Mouse (Mus musculus) thymus, postnatal 10 days (tissue): ENCODE results near the gene Pabpc1l.

Experiments used
- DNase-seq, 2 experiments: peaks; one replicate each; pipeline ENCODE4 v3.0.0; 2021; ENCODE audit warnings: low spot score in 2 of 2

The Pabpc1l gene

DNA sequence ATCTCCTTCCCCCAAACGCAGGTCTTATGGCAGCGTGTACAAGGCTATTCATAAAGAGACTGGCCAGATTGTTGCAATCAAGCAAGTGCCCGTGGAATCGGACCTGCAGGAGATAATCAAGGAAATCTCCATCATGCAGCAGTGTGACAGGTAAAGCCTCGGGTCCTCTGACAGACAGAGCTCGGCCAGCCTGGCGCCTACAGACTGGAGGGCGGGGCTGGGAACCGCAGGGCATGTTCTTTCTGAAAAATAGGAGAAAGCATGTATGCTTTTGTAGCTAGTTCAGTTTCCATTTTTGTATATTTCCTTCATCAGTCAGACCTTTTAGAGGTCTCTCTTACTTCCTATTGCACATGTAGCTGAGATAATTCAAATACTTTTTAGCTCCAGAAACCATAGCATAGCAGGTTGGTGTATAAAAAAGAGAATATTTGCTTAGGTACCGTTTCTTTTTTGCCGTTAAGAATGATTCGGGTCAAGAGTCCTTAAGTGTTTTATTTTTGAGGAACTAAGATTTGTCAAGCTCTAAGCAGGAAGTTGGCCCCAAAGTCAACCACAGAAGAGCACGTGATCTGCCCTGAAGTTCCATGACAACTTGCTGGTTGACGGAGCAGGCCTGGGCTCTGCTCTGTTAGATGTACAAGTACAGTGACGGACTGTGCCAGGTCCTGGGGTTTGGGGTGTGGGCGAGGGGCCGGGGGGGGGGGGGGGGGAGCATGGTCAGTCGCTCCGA is 58.5 kb downstream of the Pabpc1l start:
- DNase-seq: peak; percentile 72 to 73

DNA sequence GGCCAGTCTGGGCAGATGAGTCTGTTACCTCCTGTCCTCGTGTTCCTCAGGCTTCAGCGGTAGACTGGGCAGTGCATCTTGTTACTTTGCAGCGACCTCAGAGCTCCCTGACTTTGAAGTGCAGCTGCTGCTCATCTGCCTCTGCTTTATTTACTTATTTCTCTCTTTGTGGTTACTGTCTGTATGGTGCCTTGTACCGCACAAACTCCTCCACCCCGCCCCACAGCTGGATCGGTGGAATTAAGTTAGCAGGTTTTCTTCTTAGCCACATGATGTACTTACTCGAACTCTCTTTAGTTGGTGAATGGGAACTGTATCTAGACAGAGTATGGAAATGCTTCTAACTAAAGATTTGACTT is 59.1 kb downstream of the Pabpc1l start:
- peak; percentile 76 to 85 for DNase-seq

DNA sequence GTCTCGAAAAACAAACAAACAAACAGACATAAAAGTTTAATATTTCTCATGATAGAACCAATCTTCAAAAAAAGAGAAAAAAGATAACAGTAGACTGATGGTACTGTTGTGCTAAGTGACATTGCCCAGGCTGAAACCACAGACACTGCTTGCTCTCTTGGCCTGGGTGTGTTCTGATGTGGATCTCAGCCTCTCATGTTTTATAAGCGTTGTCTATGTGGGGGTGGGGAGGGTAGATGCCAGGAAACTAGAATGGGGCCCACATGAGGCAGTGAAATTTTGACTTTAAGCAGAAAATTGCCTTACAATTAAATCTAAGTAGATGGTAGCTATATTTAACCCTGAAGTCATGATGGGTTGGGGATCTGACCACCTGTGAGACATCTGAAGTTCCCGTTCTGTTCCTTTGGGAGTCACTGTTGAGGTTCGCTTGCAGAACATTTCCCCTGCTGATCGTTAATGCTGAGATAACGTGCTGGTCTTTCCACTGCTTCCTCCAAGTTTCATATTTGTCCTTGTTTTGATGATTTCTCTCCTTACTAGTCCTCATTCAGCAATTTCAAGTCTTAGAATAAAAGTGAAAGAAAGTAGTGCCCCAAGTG is 62.3 kb downstream of the Pabpc1l start:
- no peak for DNase-seq

DNA sequence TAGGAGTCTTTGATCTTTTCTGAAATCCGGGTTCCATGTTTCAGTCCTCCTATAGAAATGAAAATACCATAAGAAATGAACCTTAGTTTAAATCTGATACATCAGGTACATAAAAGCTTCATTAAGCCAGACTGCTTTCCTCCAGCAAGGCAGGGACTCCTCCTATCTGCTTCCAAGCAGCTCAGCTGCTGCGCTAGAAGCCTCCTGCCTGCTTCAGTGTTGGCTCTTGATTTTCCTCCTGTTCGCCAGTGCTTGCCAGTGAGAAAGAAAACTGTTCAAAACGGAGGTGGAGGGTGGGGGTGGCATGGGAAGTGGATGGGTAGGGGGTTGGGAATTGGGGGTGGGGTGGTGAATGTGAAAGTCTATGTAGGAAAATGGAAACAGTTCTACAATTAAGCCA is 64.3 kb downstream of the Pabpc1l start:
- no peak for DNase-seq

DNA sequence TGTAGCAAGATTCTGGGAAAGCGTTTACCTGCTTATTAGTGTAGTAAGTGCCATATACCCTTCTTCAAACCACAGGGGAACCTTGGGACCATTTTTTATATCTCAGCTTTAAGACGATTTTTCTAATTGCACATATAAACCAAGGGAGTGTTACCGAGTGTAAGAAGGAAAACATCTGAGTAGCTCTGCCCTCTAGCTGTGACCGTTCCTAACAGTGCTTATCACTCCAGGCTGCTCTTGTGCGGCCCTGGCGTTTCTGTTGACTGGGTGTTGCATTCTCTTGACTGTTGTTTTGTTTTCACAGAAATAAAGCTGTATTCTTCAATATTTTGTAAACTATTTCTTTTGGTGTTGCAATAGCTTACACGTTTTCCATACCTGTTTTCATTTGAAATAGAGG is 68.9 kb downstream of the Pabpc1l start:
- no peak for DNase-seq

DNA sequence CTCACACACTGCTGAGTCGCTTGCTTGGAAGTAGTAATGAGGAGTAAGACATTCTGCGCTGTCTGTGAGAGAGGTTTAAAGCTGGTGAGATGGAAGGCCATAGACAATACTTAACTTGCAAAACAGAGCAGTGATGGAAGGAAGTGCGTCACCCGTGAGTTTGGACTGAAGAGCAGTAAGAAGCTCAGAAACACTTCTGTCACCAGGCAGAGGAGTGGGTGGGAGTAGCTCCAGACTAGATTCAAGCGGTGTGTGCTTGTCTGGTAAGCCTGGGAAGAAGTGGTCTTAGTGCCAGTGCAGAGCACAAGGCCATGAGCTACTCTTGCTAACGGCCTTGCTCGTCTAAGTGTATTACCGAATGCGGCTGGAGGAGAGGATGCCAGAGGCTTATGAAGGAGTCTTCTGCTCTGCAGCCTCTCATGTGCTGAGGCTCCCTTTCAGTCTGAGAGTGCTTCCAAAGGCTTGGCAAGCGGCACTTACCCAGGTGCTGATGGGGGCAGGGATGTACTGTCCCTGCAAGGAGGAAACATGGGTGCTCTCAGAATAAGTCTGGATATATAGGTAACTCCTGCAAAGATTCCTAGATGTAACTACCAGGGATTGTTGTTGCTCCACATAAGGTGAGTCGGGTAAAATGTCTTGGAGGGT is 73.5 kb downstream of the Pabpc1l start:
- no peak for DNase-seq
